Mouse (Mus musculus) liver, adult 10 weeks (tissue): Measurements from ENCODE around the gene Slc10a2. TPM values are rescaled to one million over a fixed set of nuclear protein-coding genes. Genes with fewer than 3 reads are reported as not detected.

Experiments used
- polyA plus RNA-seq: library from polyadenylated mRNA; stranded (reverse); fragments of 350-450 nt; fragmentation: Illumina TruSeq; extraction: RNeasy Lipid Tissue Mini Kit (QIAGEN cat#74804); gene quantifications from one replicate; pipeline ENCODE4 v1.2.3, GENCODE M21; 2014; ENCODE audit warnings: low read depth, low replicate concordance

Gene Slc10a2
- polyA plus RNA-seq, result 18.6 TPM

DNA sequence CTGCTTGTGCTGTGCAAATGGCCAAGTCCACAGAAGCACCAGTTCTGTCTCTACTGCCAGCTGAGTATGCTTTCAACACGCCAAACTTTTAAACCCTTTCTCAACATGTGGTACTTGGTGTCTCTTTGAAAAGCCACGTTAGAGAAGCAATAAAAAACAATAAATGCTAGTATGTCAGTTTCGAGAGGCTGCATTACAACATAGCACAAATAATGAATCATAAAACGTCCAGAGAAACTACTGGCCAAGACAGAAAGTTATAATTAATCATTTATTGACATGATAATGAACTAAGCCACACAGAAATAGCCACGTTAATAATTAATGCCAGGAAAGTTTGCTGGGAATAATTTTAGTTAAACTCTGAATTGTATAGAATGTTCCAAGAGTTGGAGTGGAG lies at the start of gene Slc10a2:
Gene Slc10a2, minus strand, starts transcription at position 166 of the 400 bp plus-strand sequence.

